Mouse (Mus musculus) limb, embryonic 10.5 days (tissue): ENCODE data around the gene Xylt2. TPM values are rescaled to one million over a fixed set of nuclear protein-coding genes. Genes with fewer than 3 reads are reported as not detected.

Experiments used
- DNase-seq: peaks from one replicate; pipeline ENCODE4 v3.0.0-alpha.2; 2017; ENCODE audit warnings: low spot score
- H3K27ac ChIP-seq: fragments of 300-500 bp; sonication (generic); 2 replicates; pipeline ENCODE4 v1.5.1; 2016; ENCODE audit warnings: mild to moderate bottlenecking
- H3K27me3 ChIP-seq: fragments of 300-500 bp; sonication (generic); 2 replicates; pipeline ENCODE4 v1.6.1; 2016; ENCODE audit warnings: low read depth, mild to moderate bottlenecking; ENCODE audit not compliant: poor library complexity, severe bottlenecking
- H3K36me3 ChIP-seq: fragments of 300-500 bp; sonication (generic); 2 replicates; pipeline ENCODE4 v1.6.1; 2016; ENCODE audit warnings: mild to moderate bottlenecking, moderate library complexity
- H3K4me1 ChIP-seq: fragments of 300-500 bp; sonication (generic); 2 replicates; pipeline ENCODE4 v1.6.1; 2016
- H3K4me3 ChIP-seq: fragments of 300-500 bp; sonication (generic); 2 replicates; pipeline ENCODE4 v1.5.1; 2016; ENCODE audit warnings: mild to moderate bottlenecking, moderate library complexity
- H3K9me3 ChIP-seq: fragments of 300-500 bp; sonication (generic); replicated peaks from 2 replicates; pipeline ENCODE4 v1.6.1; 2016; ENCODE audit warnings: mild to moderate bottlenecking
- WGBS: fragments of 180-500 bp; shearing (Covaris S2); methylation state at CpG from one replicate; pipeline ENCODE4 v1.1.7; 2016; 5-methylcytosine and 5-hydroxymethylcytosine counted together
- polyA plus RNA-seq: library from polyadenylated mRNA; unstranded; fragments of >200 nt; fragmentation: Nextera tagmentation; extraction: Ambion mirVana; gene quantifications from 2 replicates; pipeline ENCODE4 v1.2.1, GENCODE M21; 2016

The Xylt2 gene
- polyA plus RNA-seq, 1 experiment from 2014 or later = 21.0 TPM

DNA sequence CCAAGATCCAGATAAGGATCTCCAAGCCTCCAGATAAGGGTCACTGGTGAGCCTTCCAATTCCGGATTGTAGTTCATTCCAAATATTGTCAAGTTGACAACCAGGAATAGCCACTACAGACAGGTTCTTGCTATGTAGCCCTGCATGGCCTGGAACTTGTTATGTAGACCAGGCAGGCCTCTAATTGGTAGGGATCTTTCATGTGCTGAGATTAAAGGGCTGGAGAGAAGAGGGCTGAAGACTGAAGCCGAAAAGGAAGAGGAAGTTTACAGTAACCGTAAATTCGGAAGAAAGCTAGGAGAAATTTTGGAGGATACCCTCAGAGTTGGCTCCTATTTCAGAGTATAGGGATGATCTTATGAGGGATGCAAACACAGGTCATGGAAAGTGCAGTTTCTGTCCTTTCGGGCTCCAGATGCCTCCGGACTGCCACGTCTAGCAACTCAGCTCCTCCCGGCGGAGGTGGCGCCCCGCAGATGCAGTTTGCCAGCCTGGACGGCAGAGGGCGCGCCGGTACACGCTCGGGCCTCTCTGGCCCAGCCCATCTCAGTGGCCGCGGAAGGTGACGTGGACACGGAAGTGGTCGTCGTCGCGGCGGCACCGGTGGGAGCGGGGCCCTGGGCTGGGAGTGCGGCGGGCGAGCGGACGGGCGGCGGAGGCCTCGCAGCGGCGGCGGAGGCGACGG is 48.0 kb downstream of the Xylt2 start, which contains the start of gene Lrrc59:
Gene Lrrc59 (plus strand): TSS at position 569 of the 685 bp plus-strand sequence.
- Histone ChIP-seq H3K4me1 (peaks cover 15% of the 10 kb centered on the region), H3K9me3 (no peaks in the 10 kb centered on the region), H3K36me3 (peaks cover 32% of the 10 kb centered on the region), H3K4me3 (peak within 1 kb of the TSS; percentile 95), H3K27ac (peak within 1 kb of the TSS; percentile 89), H3K27me3 (no peaks in the 10 kb centered on the region)
- 6% methylated on average over 36 of the region's 41 CpGs for WGBS
- peak; percentile 99 for DNase-seq

DNA sequence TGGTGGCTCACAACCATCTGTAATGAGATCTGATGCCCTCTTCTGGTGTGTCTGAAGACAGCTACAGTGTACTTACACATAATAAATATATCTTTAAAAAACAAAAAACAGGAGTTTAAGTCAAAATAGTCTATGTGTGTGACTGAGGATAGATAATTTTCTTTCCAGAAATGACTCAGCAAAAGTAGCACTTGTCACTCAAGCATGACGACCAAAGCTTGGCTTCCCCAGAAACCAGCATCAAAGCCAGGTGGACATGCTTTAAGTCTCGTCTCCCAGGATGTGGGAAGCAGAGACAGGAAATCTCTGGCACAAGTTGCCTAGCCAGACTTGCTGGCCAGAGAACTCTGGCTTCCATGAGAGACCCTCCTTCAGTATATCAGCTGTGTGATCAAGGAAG is 55.2 kb downstream of the Xylt2 start:
- Histone ChIP-seq H3K4me3 (no peak overlapping the region), H3K27ac (no peak overlapping the region), H3K36me3 (no peaks in the 10 kb centered on the region), H3K9me3 (no peaks in the 10 kb centered on the region), H3K4me1 (no peaks in the 10 kb centered on the region), H3K27me3 (no peaks in the 10 kb centered on the region)
- no peak for DNase-seq
- 76% methylated on average over 2 of the region's 2 CpGs for WGBS

DNA sequence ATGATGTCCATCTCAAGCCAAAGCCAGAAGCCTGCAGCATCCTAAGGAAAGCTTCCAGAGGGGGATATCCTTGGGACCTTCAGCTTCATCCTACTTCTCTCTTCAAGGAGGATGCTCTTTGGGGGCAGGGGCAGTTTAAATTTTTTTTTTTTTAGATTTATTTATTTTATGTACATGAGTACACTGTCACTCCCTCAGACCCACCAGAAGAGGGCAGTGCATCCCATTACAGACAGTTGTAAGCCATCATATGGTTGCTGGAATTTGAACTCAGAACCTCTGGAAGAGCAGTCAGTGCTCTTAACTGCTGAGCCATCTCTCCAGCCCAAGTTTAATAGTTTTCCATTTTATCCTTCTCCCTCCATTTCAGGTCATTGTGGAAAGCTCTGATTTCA is 55.9 kb downstream of the Xylt2 start:
- Histone ChIP-seq H3K27ac (no peak overlapping the region), H3K27me3 (no peaks in the 10 kb centered on the region), H3K36me3 (no peaks in the 10 kb centered on the region), H3K4me3 (no peak overlapping the region), H3K9me3 (no peaks in the 10 kb centered on the region), H3K4me1 (no peaks in the 10 kb centered on the region)
- no peak for DNase-seq

DNA sequence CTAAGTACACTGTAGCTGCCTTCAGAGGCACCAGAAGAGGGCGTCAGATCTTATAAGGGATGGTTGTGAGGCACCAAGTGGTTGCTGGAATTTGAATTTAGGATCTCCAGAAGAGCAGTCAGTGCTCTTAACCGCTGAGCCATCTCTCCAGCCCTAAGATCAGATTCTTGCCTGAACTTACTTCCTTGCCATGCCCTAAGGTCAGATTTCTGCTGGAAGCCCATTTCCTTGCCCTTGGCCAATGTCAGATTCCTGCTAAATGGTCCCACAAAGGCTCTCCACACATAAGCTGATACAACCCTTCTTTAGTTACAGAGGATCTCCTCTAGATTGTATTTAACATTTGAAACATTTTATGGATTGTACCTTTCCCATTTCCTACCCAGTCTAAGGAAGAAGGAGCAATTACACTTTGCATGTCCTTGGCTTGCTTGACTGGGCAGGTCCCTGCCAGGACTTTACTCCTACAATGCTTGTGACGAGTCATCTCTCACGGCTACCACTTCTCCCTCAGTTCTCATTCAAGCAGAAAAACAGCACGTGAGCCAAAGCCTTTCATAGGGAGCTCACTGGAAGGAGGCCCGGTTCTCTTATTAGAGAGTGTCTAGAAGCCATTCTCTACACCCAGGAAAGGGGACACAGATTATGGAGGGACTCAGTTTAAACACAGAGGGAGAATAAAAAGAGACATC is 56.4 kb downstream of the Xylt2 start:
- no peaks in the 10 kb centered on the region for H3K4me1 ChIP-seq
- H3K27me3 ChIP-seq = no peaks in the 10 kb centered on the region
- H3K9me3 ChIP-seq = no peaks in the 10 kb centered on the region
- H3K4me3 ChIP-seq = no peak overlapping the region
- DNase-seq = no peak
- H3K36me3 ChIP-seq = no peaks in the 10 kb centered on the region
- no peak overlapping the region for H3K27ac ChIP-seq
- 70% methylated on average over 6 of the region's 6 CpGs for WGBS

DNA sequence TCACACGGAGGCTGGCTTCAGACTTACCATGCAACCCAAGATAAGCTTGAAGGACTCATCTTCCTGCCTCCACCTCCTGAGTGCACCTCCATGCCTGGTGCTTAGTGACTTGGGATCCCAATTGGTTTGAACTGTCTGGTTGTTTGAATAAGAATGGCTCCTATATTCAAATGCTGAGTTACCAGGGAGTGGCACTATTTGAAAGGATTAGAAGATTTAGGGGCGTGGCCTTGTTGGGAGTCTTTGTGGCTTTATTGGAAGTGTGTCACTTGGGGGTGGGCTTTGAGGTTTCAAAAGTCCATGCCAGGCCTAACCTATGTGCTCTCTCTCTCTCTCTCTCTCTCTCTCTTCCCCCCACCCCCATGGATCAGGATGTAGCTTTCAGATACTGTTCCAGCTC is 59.7 kb downstream of the Xylt2 start:
- no peak for DNase-seq
- Histone ChIP-seq H3K27me3 (no peaks in the 10 kb centered on the region), H3K4me1 (no peaks in the 10 kb centered on the region), H3K27ac (no peak overlapping the region), H3K36me3 (no peaks in the 10 kb centered on the region), H3K9me3 (no peaks in the 10 kb centered on the region), H3K4me3 (no peak overlapping the region)
- WGBS = 84% methylated on average over 2 of the region's 2 CpGs

DNA sequence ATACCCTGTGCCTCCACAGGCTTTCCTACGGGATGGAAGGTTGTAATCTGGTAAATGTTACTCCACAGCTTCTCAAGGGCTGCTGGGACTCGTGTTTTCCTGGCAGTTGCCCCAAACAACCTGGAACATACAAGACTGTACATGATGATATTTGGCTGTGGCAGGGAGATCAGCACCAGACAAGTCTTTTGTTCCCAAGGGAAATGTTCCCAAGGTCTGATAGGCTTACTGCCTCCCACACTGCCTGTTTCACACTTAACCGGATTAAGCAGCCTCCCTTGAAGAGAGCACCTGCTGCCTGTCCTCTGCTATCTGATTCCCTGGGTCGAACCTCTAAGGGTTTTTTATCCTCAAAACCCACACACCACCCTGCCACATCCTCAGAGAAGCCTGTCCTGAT is 61.8 kb downstream of the Xylt2 start:
- H3K4me3 ChIP-seq = no peak overlapping the region
- no peaks in the 10 kb centered on the region for H3K9me3 ChIP-seq
- no peak for DNase-seq
- WGBS = 47% methylated on average over 4 of the region's 4 CpGs
- H3K27me3 ChIP-seq = no peaks in the 10 kb centered on the region
- H3K27ac ChIP-seq = no peak overlapping the region
- no peaks in the 10 kb centered on the region for H3K4me1 ChIP-seq
- H3K36me3 ChIP-seq = no peaks in the 10 kb centered on the region

DNA sequence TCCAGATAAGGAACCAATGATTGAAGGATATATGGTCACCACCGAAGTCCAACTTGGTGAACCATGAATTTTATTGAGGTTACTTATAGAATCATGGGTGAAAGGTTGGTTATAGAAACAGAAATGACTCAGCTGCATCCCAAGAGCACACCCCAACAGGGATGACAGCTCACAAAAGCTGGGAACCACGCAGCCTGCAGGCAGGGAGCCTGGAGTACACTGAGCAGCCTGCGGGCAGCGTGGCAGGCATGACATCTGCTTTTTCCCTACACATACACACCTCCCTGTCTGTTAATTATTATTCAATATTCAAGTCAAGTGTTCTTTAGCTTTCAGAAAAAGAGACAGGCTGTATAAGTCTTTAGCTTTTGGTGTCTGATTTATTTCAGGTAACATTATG is 62.7 kb downstream of the Xylt2 start:
- H3K9me3 ChIP-seq = no peaks in the 10 kb centered on the region
- DNase-seq = no peak
- H3K27ac ChIP-seq = no peak overlapping the region
- no peak overlapping the region for H3K4me3 ChIP-seq
- no peaks in the 10 kb centered on the region for H3K4me1 ChIP-seq
- H3K27me3 ChIP-seq = no peaks in the 10 kb centered on the region
- WGBS = 84% methylated on average over 4 of the region's 4 CpGs
- no peaks in the 10 kb centered on the region for H3K36me3 ChIP-seq

Other genes with a start within 250 kb of the Xylt2 start
- 12.7 and 21.4 TPM in 2 replicates for gene Cacna1g, start 203.3 kb downstream of the Xylt2 start, polyA plus RNA-seq
- 0.05 TPM in 1 of 2 replicates, not detected in the other for gene Spata20, start 191.3 kb downstream of the Xylt2 start, polyA plus RNA-seq
- gene Epn3, start 177.5 kb downstream of the Xylt2 start, polyA plus RNA-seq = 3.0 and 3.6 TPM in 2 replicates
- gene Mycbpap, start 155.8 kb downstream of the Xylt2 start, polyA plus RNA-seq = 2.7 and 5.0 TPM in 2 replicates
- gene Rsad1, start 128.3 kb downstream of the Xylt2 start, polyA plus RNA-seq = 3.0 and 4.5 TPM in 2 replicates
- gene Chad, start 112.5 kb downstream of the Xylt2 start, polyA plus RNA-seq = 0.11 and 0.30 TPM in 2 replicates
- gene Acsf2, start 75.6 kb downstream of the Xylt2 start, polyA plus RNA-seq = 4.1 and 5.6 TPM in 2 replicates
- 274 and 301 TPM in 2 replicates for gene Lrrc59, start 47.7 kb downstream of the Xylt2 start, polyA plus RNA-seq
- gene Mrpl27, start 23.7 kb downstream of the Xylt2 start, polyA plus RNA-seq = 141 and 147 TPM in 2 replicates
- 60.1 and 62.2 TPM in 2 replicates for gene Eme1, start 23.6 kb downstream of the Xylt2 start, polyA plus RNA-seq
- gene Gm11541, start 27.0 kb upstream of the Xylt2 start, polyA plus RNA-seq = not detected in 2 replicates
- 0.16 and 0.20 TPM in 2 replicates for gene Cdc34b, start 64.3 kb upstream of the Xylt2 start, polyA plus RNA-seq
- not detected in 2 replicates for gene Tmem92, start 105.2 kb upstream of the Xylt2 start, polyA plus RNA-seq